Mouse (Mus musculus) CD4-positive, CD25-positive, alpha-beta regulatory T cell, adult 4 months (primary cell): Measurements from ENCODE around the gene Apom. TPM values are rescaled to one million over a fixed set of nuclear protein-coding genes. Genes with fewer than 3 reads are reported as not detected.

Experiments
- ATAC-seq: one replicate; pipeline ENCODE4 v1.8.0; 2017
- polyA plus RNA-seq, 2 experiments: library from polyadenylated mRNA; unstranded; fragments of 100-300 nt; shearing (Covaris generic); gene quantifications; one replicate each; pipeline ENCODE4 v1.2.1; 2017

The Apom gene
- polyA plus RNA-seq, 2 experiments from 2014 or later = 0.32 TPM; not detected in 1

DNA sequence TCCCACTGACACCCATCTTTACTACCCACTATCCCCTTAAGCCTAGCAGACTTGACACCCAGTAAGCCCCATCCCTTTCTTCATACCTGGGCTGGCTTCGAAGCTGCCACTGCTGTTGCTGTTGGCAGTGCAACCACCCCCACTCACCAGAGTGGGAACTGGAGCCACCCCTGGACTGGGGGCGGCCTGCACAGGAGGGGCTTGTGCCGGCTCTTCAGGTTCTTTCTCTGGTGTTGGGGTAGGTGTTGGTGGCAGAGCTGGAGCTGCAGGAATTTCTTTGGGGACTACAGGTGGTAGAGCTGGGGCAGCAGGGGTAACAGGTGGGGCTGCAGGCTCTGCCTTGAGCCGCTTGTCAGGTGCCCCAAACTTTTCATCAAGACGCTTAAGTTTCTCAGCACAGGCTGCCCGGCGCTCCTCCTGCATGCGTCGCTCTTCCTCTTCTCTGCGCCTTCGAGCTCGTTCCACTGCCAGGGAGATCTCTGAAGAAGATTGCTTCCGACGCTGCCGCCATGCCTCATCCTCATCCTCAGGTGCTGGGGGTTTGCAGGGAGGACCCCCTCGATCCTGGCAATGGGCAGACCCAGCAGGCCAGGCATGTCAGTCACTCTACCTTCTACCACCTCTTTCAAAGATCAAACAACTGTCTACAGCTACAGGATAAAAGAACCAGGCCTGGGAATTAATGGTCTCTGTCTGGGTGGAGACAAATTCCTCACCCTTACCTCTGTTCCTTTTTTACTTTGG is 27.2 kb upstream of the Apom start:
- no peak for ATAC-seq

DNA sequence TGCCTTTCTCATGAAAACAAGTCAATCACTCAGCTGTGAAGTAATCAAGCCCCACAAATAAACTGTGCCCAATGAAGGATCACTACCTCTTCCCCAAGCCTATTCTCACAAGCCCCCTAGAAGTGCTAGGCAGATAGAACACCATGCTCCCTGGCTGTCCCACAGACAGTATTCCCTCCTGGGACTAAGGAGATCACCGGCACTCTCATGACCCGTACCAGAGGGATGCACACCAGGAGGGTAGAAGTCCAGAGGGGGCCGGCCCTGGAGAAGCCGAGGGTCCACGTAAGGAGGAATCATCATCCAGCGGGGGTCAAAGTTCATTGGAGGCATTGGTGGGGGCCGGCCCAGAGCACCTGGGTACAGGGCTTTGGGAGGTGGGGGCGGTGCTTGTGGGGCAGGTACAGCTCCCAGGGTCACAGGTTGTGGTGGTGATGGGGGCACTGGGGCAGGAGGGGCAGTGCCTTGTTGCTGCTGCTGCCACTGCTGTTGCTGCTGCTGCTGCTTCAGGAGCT is 25.9 kb upstream of the Apom start:
- ATAC-seq = no peak

DNA sequence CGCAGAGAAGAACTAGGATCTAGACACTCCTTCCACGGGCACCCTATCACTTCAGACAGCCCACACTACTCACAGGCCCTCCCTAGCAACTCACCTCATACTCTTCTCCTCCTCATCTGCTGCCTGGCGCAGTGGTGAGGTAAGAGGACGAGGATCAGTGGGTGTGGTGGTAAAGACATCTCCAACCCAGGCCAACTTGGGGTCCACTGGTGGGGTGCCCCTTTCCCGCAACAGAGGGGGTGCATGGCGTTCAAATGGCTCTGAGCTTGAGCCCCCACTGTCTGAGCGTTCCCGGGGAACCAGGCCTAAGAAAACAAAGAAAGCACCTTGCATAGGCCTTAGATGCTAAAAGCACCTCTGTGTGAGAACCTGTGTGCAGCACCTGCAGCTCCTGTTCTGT is 25.4 kb upstream of the Apom start:
- no peak for ATAC-seq

DNA sequence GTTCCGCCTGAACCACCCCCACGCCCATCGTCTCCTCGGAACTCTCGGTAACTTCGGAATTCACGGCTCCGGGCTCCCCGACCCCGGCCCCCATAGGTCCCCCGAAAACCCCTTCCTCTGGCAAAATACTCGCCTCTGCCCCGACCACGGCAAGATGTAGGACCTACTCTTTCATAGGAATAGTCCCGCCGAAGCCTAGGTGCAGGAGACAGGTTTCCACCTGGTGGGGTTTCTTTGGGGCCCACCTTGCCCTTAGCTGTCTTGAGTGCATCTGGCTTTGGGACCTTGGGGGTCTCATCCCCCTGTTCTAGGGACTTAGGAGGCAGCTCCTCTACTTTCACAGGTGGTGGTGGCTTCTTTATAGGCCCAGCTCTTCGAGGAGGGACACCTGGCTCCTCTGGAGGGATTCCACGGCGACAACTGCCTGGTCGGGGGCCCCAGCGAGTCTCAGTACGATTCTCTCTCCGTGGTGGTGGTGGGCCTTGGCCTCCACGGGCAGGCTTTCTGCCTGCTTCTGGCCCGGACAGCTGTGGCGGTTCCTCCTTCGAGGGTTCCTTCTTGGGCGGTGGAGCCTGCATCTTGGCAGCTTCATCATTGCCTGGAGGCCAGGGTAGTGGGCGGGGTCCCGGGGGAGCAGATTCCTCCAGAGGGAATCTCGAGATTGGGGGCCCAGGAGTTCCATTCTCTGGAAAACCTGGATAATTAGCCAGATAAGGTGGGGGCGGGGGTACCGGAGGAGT is 24.8 kb upstream of the Apom start:
- no peak for ATAC-seq

DNA sequence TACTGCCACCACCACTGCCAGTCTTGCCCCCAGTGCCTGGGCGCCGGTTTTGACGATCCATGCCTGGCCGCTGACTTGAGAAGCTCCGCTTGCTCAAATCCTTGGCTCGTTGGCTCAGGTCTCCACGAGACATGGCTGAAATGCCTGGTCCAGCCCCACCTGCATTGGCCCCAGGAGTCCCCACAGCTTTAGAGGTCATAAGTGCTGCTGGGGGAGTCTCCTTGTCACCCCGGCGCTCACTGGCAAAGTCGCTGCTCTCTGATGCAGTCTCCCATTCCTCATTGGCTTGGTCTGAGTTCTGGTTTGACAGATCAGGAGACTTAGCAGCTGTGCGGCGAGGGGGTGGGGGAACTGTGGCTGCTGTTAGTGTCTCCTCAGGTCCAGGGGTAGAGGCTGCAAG is 23.6 kb upstream of the Apom start:
- no peak for ATAC-seq

DNA sequence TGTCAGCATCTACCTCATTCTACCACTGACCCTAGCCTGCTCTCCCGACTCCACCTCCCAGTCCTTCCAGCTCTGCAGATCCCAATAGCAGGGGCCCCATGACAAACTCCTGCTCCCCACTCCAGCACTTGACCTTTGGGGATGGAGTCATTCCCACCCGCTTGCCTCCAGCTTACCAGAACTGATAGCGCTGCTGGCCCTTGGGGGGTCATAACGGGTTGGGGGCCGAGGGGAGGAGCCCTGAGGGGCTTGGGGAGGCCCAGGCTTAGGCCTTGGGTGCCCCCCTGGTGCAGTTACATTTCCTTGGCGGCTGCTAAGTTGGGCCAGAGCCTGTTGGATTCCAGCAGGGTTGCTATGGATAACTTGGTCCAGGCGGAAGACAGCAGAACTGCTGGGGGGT is 22.8 kb upstream of the Apom start:
- ATAC-seq = no peak

DNA sequence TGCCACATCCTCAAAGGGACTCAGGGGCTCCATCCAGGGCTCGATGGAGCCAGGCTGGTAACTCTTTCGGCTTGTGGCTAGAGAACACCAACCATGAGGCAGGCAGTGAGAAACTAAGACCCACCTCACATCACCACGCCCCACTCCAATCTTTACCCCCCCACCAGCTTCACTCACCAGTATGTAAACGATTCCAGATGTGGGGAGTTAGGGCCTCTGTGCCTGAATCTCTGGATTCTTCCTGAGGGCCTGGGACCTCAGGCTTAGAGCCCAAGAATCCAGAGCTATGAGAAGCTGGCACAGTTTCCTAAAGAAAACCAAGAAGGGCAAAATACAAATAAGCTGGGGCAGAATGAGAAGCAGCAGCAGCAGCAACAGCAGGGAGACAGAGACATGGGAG is 22.1 kb upstream of the Apom start:
- ATAC-seq = no peak

DNA sequence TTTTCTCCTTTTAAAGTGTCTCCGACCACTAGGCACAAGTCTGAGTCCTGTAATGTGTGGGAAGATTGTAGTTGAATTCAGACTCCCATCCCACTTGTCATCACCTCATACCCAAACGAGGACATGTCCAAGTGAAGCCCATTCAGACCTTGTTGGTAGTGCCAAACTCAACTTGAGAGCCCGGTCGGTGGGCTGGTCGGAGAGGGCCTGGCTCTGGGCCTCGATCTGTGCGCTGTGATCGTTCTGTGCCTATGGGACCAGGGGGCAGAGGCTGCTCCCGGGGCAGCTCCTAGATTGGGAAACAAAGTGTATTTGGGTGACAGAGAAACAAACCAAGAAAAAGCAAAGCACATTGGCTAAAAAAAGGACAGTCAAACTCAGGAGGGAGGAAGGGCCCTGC is 21.2 kb upstream of the Apom start:
- no peak for ATAC-seq

DNA sequence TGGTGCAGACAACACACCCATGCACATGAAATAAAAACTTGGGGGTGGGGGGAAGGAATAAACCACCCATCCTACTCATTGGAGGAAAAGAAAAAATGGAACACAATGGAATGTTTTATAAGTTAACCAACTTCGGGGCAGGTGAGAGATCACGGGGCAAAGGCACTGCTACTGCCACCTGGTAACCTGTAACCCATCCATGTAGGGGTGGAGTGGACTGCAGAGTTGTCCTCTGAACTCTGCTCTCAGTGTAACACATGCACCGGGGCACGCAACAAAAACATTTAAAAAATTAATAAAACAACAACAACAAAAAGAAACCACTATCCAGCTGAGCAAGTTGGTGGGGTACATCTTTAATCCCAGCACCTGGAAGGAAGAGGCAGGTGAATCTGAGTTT is 20.3 kb upstream of the Apom start:
- no peak for ATAC-seq

DNA sequence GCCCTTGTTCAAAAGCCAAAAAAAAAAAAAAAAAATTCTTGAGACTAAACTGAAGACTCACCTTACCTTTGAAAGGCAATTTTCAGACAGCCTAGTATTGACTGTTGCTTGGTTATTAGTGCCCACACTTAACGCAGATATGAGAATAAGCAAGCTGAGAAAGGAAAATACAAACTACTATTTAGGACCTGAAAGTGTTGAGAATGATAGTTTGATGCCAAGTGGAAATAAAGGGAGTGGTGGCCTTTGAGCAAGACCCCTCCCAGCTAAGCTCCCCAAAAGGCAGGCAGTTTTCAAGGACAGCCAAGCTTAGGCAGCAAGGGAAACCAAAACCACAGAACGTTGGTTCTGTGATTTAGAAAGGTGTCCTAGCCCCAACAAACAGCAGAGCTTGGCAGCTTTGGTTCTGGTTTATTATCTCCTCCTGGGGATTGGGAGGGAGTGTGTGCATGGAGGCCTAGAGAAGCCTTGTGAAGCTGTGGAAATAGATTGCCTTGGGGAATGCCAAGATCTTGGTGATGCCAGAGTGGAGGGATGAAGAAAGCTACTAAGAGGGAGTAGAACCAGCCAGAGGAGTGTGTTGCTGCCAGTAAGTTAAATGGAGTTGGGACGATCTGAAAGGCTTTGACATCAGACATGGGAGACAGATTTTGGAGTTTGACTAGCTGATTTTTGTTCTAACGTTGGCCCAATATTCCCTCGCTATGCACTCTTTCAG is 16.2 kb upstream of the Apom start:
- ATAC-seq = no peak

DNA sequence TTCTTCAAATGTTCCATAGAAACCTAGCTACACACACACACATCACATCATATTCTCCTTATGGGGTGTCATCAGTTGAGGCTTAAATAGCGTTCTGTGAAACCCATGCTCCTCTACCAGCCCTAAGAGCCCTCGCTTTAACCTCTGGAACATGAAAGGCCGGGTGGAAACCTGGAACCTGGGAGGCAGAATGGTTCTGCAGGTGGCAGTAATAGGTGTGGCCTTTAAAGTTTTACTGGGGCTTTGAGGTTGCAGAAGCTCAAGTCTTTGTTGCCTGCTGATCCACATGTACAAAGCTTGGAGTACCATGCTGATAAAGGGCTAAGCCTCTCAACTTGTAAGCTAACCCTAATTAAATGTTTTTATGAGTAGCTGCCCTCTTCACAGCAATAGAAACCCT is 15.5 kb upstream of the Apom start:
- ATAC-seq = no peak

DNA sequence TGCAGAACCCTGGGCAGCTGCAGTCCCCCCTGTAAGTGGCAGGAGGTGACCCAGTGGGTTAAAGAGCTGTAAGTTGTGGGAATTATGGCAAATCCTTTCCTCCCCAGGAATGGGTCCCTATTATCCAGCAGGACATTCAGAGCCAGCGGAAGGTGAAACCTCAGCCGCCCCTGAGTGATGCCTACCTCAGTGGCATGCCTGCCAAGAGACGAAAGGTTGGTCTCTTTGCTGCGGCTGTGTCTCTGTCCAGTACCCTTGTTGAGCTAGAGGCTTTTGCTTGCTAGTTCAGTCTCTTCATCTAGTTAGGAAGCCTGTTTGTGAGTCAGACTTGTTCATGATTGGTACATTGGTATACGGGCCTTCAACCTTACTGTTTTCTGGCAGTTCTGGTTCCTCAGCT is 14.3 kb upstream of the Apom start:
- no peak for ATAC-seq

DNA sequence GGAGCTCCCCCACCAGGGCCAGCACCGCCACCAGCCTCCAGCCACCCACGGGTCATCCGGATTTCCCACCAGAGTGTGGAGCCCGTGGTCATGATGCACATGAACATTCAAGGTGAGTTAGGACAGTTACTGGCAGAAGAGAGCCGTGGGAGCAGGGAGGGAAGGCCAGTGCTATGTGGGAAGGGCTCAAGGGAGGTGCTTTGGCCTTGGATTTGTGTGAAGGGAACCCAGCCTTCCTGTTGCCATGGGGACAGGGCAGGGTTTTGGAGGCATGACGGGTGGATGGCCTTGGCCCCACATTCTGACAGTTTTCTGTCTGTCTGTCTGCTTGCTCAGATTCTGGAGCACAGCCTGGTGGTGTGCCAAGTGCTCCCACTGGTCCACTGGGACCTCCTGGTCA is 10.1 kb upstream of the Apom start:
- no peak for ATAC-seq

DNA sequence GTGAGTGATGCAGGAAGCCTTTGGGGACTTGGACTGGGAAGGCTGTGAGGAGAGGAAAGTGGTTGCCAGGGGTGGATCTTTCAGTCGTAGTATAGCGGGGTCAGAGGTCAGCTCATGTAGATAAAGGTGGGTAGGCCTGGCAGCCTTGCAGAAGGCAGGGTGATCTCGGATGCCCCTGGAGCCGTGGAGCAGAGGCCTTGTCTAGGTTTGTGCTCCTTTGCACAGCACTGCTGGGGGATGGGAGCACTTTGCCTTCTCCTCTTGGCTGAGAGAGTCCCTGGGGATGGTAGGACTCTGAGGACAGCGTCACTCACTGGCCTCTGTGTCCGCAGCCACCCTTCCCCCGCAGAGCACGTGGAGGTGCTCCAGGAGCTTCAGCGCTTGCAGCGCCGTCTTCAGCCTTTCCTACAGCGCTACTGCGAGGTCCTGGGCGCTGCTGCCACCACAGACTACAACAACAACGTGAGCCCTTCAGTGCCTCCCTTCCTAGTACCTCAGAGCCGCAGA is 8.7 kb upstream of the Apom start:
- no peak for ATAC-seq

DNA sequence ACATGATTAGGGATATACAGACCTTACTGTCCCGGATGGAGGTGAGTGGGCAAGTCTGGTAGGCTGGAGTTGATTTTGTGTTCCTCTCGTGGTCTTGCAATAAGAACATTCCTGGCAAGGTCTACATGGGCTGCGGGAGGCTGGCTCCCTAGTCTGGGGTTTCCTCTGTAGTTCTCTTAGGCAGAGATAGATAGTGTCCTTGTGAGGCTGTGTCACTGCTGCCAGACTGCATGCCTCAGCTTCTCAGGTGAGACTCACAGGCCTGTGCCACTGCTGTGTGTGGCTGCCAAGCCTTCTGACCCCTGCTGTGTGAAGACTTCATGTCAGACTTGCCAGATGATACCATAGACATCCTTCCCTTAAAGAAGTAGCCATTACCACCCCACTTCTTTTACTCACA is 7.4 kb upstream of the Apom start:
- ATAC-seq = no peak

DNA sequence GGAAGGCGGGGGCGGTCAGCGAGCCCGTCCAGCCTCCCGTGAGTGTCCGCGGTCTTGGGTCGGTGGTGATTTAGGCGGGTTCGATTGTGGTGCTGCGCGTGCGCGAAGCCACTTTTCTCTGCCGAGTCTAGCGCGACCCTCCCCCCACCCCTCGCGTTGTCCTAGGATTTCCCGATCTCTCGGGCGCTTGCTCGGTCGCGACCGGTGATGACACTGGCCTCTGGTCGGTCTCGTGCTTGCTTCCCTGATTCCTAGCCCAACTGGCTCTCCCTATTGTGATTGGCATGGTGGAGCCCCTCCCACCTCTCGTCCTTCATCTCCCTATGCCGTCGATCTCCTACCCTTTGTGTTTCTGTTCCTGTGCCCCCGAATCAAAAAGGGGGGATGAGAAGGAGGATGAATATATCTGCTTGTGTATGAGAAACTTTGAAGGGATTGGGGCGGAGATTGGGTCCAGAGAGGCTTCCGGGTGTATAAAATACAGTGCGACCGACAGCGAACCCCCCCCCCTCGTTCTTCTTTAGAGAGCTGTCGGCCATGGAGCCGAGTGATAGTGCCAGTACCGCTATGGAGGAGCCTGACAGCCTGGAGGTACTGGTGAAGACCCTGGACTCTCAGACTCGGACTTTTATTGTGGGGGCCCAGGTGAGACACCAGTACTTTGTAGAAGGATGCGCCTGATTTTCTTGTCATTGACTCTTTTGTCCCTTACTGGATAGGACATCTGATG is 3.9 kb upstream of the Apom start:
- ATAC-seq = peak; percentile 22

DNA sequence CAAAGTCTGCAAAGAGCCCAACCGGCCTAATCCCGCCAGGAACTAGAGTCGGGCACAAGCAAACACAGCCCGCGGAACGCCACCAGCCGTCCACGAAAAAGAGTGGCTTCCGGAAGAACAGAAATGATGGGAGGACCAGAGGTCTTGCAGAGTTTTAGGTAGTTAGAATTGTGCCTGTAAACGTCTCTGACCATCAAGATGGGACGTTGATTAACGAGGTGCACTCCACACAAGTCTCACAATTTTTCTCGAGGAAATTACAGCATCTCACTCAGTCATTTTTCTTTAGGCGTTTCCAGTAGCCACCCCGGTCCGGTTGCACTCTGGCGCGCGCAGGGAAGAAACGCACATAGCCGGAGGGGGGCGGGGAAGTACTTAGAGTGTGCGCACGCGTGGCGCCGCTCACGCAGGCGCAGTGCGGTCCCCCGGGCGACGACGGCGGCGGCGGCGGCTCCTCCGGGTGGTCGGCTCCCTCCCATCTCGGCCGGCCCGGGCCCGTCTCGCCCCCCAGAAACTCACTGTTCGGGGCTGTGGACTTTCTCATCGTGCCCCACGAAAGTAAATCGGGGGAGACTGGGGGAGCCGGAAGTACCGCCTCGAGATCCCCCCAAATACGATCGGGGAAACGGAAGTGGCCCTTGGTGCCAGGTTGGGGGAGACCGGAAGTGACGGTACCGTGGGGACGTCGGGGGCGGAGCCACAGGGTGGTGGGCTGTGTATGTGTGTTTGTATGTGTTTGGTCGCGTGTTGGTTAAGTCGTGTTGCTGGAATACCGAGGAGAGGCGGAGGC is 3.1 kb upstream of the Apom start, which contains the start of gene Bag6:
Gene Bag6 (plus strand): TSS at position 378 of the 790 bp plus-strand sequence.
- ATAC-seq = peak; percentile 83

DNA sequence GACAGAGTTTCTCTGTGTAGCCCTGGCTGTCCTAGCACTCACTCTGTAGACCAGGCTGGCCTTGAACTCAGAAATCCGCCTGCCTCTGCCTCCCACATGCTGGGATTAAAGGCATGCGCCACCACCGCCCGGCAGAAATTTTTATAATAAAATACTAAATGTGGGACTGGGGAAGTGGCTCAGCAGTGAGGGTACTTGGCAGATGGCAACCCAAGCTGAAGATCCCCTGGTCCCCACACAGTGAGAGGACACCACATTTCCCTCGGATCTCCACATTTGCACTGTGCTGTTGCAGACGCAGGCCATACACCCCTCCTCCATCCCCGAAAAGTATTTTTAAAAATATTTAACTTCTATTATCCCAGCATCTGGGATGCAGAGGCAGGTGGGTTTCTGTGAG is 1.7 kb upstream of the Apom start:
- ATAC-seq = no peak

DNA sequence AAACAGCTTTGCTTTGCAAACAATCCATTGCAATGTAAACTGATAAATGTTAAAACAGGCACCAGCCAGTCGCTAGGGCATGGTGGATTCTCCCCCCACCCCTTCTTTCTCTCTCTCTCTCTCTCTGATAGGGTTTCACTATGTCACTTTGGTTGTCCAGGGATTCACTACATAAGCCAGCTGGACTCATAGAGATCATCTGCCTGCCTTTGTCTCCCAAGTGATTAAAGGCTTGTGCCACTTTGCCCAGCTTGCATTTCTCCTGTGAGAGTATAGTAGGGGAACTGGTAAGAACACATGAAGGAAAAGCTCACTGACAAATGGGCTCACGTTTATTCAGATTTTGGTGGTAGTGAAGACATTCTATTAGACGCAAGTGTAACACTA is 317 bp upstream of the Apom start:
- ATAC-seq = no peak

DNA sequence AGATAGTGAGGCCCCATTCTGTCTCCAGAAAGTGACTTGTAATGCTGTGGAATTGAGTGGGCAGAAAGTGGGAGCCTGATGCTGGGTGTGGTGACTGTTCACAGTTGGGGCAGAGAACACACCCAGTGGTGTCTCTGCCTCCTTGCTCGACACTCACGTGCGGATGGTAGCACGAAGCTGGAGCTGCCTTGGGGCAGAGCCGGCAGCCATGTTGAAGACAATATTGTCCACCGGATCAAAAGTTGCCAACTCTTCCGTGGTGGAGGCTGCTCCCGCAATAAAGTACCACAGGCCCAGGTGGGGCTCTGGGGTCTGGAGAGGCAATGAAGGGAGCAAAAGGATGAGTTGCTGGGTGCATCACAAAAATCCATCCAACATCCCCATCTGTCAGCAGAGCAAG is 812 bp downstream of the Apom start:
- ATAC-seq = no peak

DNA sequence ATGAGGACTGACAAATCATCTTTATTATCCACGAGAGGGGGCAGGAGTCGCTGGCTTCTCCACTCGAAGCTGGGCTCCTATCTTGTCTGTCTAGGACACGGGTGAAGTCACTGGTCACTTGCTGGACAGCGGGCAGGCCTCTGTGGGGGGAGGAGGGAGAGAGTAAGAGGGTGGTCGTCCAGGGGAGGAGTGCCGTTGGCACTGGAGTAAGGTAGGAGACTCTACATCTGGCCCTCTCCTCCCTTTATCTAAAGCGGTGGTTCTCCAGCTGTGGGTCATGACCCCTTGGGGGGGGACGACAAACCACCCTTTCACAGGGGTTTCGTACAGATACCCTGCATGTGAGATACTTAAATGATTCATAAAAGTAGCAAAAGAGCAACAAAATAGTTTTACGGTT is 2.9 kb downstream of the Apom start:
- ATAC-seq = no peak

DNA sequence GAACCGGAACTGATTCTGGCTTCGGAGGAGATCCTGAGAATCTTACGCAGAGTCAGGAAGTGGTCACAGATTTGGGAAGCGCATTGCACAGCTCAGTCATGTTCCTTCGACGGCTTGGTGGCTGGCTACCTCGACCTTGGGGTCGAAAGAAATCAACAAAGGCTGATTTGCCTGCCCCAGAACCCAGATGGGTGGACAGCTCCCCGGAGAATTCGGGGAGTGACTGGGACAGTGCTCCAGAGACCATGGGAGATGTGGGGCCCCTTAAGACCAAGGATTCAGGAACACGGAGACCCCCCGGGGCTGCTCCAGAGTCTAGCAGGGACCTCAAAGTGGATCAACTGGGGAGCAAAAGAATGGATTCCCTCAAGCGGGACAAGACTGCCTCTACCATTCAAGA is 4.8 kb downstream of the Apom start:
- ATAC-seq = no peak
